Mouse (Mus musculus) hindbrain, embryonic 15.5 days (tissue): ENCODE results near the gene Tcf7. TPM values are rescaled to one million over a fixed set of nuclear protein-coding genes. Genes with fewer than 3 reads are reported as not detected.
"Not testable (repeated sequence)": the region's sequence is repeated elsewhere in the genome, so short reads cannot be mapped to it uniquely, and the experiment has no call there.

ENCODE experiments used
- ATAC-seq: fragments of 200-750 bp; cut with Nextera tagmentation; 2 replicates; pipeline ENCODE4 v1.8.0; 2017; ENCODE audit warnings: low read depth, moderate number of reproducible peaks, moderate TSS enrichment; ENCODE audit not compliant: low FRiP score
- H3K27ac ChIP-seq: fragments of 300-500 bp; sonication (generic); replicated peaks from 2 replicates; pipeline ENCODE4 v1.5.1; 2015; ENCODE audit warnings: mild to moderate bottlenecking, inconsistent platforms
- H3K27me3 ChIP-seq: fragments of 300-500 bp; sonication (generic); 2 replicates; pipeline ENCODE4 v1.6.1; 2015; ENCODE audit warnings: control low read depth, inconsistent platforms
- H3K36me3 ChIP-seq: fragments of 300-500 bp; sonication (generic); 2 replicates; pipeline ENCODE4 v1.6.1; 2015; ENCODE audit warnings: control low read depth, inconsistent platforms
- H3K4me1 ChIP-seq: fragments of 300-500 bp; sonication (generic); replicated peaks from 2 replicates; pipeline ENCODE4 v1.6.1; 2015; ENCODE audit warnings: control low read depth, inconsistent platforms
- H3K4me2 ChIP-seq: fragments of 300-500 bp; sonication (generic); 2 replicates; pipeline ENCODE4 v1.6.1; 2015; ENCODE audit warnings: moderate library complexity, mild to moderate bottlenecking, inconsistent platforms
- H3K4me3 ChIP-seq: fragments of 300-500 bp; sonication (generic); 2 replicates; pipeline ENCODE4 v1.5.1; 2015; ENCODE audit warnings: mild to moderate bottlenecking, inconsistent platforms
- H3K9ac ChIP-seq: fragments of 300-500 bp; sonication (generic); 2 replicates; pipeline ENCODE4 v1.6.1; 2015; ENCODE audit warnings: inconsistent platforms
- H3K9me3 ChIP-seq: fragments of 300-500 bp; sonication (generic); 2 replicates; pipeline ENCODE4 v1.6.1; 2016; ENCODE audit warnings: control low read depth, inconsistent platforms
- WGBS: fragments of 180-500 bp; shearing (Covaris S2); methylation state at CpG from one replicate; pipeline ENCODE4 v1.1.7; 2015; 5-methylcytosine and 5-hydroxymethylcytosine counted together
- polyA plus RNA-seq: library from polyadenylated mRNA; unstranded; fragments of >200 nt; fragmentation: Nextera tagmentation; extraction: Ambion mirVana; gene quantifications from 2 replicates; pipeline ENCODE4 v1.2.1, GENCODE M21; 2015

Tcf7 gene
- polyA plus RNA-seq, 1 experiment from 2014 or later, result 5.8 TPM

DNA sequence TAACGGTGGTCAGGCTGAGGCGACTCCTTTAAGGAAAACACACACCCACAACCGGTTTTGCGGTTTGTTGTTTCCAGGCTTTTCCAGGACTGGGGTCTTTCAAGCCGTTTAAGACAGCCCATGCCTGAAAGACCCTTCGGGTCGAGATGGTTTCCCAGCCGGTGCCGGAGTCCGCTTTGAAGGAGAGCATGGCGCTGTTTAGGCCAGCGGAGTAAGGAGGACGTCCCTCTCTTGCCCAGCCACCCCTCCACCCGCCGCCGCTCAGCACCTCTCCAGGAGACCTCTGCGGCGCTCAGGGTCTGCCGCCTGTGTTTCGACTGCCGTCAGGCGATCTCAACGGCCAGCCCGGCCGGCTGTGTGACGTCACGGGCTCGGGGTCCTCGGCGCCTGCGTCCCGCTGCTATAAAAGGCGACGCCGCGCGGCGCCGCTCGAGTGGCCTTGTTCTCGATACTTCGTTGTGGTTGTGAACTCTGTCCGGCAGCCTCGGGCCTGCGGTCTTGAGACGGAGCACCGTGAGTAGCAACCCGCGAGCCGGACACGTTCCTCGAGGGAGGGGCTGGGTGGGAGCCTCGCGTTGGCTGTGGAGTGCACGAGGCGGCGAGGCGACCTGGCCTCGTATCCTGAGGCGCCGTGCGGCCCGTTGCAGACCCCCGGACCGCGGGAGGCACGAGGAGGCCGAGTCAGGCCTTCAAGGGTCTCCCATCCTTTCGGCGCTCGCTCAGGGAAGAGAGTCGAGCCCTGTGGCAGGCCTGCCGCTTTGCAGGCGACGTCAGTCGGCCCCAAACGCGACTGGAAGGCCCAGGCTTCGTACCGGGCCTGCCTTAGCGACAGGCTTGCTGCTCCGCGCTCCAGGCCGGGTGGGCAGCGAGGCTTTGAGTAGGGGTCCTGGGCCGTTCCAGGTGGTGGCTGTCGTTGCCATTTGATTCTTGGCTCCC lies 50.9 kb downstream of the Tcf7 start, which contains the start of gene Skp1a:
Gene Skp1a, plus strand, starts transcription at position 390 of the 936 bp plus-strand sequence.
- Histone ChIP-seq H3K9me3 (no peaks in the 10 kb centered on the region), H3K9ac (peak within 1 kb of the TSS; percentile 79), H3K4me1 (peaks cover 29% of the 10 kb centered on the region), H3K27me3 (no peaks in the 10 kb centered on the region), H3K27ac (peak within 1 kb of the TSS; percentile 100), H3K4me2 (peak within 1 kb of the TSS; percentile 65), H3K4me3 (peak within 1 kb of the TSS; percentile 60), H3K36me3 (no peaks in the 10 kb centered on the region)
- ATAC-seq, result peak; percentile 94
- WGBS, result 0% methylated on average over 87 of the region's 87 CpGs

DNA sequence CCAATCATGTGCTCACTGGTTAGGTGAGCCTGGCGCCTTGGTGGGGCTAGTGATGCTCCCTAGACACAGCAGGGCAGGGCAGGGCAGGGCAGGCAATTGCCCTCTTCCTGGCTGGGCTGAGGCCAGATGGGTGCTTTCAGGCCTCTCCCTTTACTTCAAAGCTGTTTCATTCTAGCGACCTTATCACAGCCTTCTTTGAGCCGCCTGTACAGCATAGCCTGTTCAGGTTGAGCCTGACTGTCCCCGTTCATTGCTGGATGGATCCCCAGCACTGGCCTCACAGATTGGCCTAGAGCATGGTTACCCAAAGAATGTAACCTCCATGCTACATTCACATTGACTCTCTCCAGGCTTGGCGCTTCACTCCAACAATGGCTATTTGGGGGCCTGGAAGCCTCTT lies 52.1 kb downstream of the Tcf7 start:
- peak overlapping the region; percentile 65 for H3K4me2 ChIP-seq
- H3K4me3 ChIP-seq, result peak overlapping the region; percentile 60
- H3K4me1 ChIP-seq, result peaks cover 29% of the 10 kb centered on the region
- no peaks in the 10 kb centered on the region for H3K27me3 ChIP-seq
- ATAC-seq, result no peak
- H3K27ac ChIP-seq, result peak overlapping the region; percentile 100
- H3K36me3 ChIP-seq, result no peaks in the 10 kb centered on the region
- H3K9ac ChIP-seq, result peak overlapping the region; percentile 79
- no peaks in the 10 kb centered on the region for H3K9me3 ChIP-seq
- 65% methylated on average over 5 of the region's 5 CpGs for WGBS

DNA sequence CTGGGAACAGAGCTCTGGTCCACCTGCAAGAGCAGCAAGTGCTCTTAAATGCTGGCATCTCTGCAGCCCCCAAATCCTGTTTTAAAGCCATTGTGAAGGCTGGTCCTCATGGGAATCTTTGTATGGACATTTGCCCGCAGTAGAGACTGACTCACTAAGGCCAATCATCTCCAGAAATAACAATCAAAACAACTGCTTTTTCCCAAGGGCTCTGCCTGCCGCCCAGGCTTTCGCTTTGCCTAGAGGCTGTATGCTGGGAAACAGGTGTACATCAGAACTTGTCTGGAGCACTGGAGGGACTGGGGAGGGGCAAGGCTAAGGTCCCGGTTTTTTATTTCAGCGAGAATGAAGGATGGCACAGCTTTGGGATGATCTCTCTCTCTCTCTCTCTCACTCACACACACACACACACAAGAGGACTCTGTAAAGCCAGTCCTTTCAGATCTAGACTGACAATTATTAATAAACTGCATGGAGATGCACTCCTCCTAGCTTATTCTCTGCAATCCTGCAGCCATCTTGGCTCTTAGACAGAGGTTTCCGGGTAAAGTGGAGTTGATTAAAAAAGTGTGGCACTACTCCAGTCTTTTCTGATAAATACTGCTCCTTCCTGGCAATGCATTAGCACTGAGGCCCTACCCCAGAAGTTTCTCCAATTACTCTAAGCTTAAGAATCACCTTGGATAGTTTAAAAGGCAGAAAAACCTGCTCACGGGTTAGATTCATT lies 53.9 kb downstream of the Tcf7 start:
- Histone ChIP-seq H3K27ac (no peak overlapping the region), H3K4me1 (peaks cover 20% of the 10 kb centered on the region), H3K36me3 (no peaks in the 10 kb centered on the region), H3K27me3 (0 out of 2 replicates have a peak, but pooled peaks cover 4% of the 10 kb centered on the region), H3K9ac (no peak overlapping the region), H3K4me2 (no peak overlapping the region), H3K4me3 (no peak overlapping the region), H3K9me3 (no peaks in the 10 kb centered on the region)
- no peak for ATAC-seq
- 84% methylated on average over 7 of the region's 7 CpGs for WGBS

DNA sequence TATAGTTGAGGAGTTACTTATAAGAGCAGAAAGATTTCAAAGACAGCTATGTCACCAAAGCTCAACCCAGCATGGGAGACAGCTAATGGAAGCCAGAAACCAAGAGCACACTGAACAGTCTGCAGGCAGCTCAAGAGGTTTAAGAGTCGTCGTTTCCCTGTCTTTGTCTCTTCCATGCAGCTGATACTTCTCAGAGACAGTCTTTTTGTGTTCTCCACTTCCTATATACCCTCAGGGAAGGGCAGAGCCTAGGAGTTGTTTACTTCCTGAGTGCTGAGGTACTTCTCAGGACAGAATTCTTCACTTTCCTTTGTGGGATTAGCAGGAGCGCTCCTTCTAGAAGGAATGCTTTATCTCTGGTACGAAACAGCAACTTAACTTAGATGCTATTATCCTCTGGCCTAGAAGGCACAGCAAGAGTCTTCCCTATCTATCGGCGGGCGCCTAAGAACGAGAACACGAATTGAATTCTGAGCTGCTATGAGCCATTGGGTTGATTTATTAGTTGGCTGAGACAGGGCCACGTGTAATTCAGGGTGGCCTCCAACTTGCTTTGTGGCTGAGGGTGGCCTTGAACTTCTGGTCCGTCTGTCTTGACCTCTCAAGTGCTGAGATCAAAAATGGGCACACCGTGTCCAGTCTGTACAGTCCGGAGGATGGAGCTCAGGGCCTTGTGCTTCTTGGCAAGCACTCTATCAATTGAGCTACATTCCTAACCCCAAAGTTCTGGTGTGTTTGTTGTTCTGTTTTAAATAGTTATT lies 55.2 kb downstream of the Tcf7 start:
- no peak overlapping the region for H3K9ac ChIP-seq
- H3K9me3 ChIP-seq, result no peaks in the 10 kb centered on the region
- no peak for ATAC-seq
- H3K27me3 ChIP-seq, result 0 out of 2 replicates have a peak, but pooled peaks cover 4% of the 10 kb centered on the region
- H3K4me1 ChIP-seq, result peaks cover 8% of the 10 kb centered on the region
- no peak overlapping the region for H3K4me3 ChIP-seq
- no peaks in the 10 kb centered on the region for H3K36me3 ChIP-seq
- 86% methylated on average over 13 of the region's 13 CpGs for WGBS
- no peak overlapping the region for H3K27ac ChIP-seq
- H3K4me2 ChIP-seq, result no peak overlapping the region

DNA sequence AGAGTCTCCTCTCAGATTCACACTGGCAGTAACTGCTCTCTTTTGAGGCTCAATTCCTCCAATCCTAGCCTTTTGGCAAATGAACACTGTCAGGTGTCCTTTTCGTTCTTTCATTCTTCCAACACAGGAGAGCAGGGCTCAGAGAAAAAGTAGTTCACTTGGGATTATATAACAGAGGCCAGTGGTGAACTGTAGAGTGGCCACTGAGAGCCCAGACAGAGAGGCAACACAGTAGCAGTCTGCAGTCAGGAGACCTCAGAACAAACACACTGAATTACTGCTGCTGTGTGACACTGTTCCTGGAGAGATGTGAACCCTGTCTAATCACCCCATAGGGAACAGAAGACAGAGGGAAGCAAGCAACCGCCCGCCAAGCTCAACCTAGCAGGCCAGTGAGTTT lies 55.8 kb downstream of the Tcf7 start:
- Histone ChIP-seq H3K9ac (no peak overlapping the region), H3K4me1 (peaks cover 8% of the 10 kb centered on the region), H3K27ac (no peak overlapping the region), H3K9me3 (no peaks in the 10 kb centered on the region), H3K36me3 (no peaks in the 10 kb centered on the region), H3K4me2 (no peak overlapping the region), H3K27me3 (0 out of 2 replicates have a peak, but pooled peaks cover 4% of the 10 kb centered on the region), H3K4me3 (no peak overlapping the region)
- ATAC-seq, result no peak
- WGBS, result 77% methylated on average over 3 of the region's 3 CpGs

DNA sequence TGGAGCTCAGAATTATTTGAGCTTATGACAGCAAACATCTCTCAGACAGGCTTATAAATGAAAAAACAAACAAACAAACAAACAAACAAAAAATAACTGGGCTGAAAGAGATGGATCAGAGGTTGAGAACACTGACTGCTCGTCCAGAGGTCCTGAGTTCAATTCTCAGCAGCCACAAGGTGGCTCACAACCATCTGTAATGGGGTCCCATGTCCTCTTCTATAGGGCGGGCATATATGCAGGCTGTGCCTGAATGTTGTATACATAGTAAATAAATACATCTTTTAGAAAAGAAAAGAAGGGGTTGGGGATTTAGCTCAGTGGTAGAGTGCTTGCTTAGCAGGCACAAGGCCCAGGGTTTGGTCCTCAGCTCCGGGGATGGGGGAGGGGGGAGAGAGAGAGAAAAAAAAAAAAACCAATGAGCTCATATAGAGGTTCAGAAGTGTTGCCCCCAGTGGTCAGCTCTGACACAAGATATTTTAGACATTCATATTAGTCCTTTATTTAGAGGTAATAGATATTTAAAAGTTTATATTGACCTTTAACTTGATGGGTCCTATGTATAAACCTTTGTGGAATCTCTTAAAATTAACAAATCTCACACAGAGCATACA lies 56.7 kb downstream of the Tcf7 start:
- no peak overlapping the region for H3K27ac ChIP-seq
- WGBS, result 77% methylated on average over 3 of the region's 3 CpGs
- no peak overlapping the region for H3K9ac ChIP-seq
- H3K36me3 ChIP-seq, result no peaks in the 10 kb centered on the region
- H3K27me3 ChIP-seq, result 0 out of 2 replicates have a peak, but pooled peaks cover 4% of the 10 kb centered on the region
- H3K4me3 ChIP-seq, result no peak overlapping the region
- H3K4me1 ChIP-seq, result peaks cover 7% of the 10 kb centered on the region
- H3K4me2 ChIP-seq, result no peak overlapping the region
- no peak for ATAC-seq
- H3K9me3 ChIP-seq, result no peaks in the 10 kb centered on the region

DNA sequence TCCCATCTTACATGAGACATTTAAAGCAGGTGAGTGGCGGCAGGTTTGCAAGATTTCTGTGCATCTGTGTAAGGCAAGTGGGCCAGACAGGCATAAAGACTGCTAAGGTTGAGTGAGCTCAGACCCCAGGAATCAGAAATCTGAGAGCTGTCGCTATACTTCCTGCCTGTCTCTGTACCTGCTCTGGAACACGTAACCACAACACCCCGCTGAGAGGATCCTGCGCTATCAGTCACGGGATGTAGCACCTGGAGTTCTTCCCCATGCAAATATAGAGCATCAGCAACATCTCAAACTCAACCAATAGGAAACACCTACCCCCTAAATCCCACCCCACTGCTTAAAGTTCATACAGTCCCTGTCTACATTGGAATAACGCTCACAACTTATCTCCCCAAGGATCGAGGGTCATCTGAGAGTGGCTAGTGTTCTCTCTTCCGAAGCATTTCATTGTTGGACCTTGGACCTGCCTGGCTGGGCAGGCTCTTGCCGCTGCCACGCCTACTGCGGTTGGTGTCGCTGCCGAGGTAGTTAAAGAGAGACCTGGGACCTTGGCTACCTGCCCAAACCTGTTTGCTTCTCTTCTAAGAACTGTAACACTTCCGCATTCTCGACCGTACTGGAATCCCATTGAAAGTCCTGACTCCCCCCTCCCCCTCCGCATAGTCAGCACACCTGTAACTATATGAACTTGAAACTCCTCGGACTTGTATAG lies 58.7 kb downstream of the Tcf7 start:
- Histone ChIP-seq H3K27ac (no peak overlapping the region), H3K4me1 (no peaks in the 10 kb centered on the region), H3K36me3 (no peaks in the 10 kb centered on the region), H3K9ac (no peak overlapping the region), H3K4me2 (no peak overlapping the region), H3K4me3 (no peak overlapping the region), H3K27me3 (0 out of 2 replicates have a peak, but pooled peaks cover 4% of the 10 kb centered on the region), H3K9me3 (no peaks in the 10 kb centered on the region)
- ATAC-seq, result no peak
- 20% methylated on average over 19 of the region's 19 CpGs for WGBS

DNA sequence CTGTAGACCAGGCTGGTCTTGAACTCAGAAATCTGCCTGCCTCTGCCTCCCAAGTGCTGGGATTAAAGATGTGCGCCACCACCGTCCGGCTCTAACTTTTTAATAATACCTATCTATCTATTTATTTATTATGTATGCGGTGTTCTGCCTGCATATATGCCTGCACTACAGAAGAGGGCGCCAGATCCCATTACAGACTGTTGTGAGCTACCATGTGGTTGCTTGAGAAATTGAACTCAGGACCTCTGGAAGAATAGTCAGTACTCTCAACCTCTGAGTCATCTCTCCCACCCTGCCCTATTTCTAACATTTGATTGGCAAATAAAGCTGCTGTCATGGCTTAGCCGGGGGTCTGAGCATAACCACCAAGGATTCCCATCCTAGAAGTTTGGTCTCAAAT lies 59.9 kb downstream of the Tcf7 start:
- H3K4me1 ChIP-seq, result no peaks in the 10 kb centered on the region
- WGBS, result 72% methylated on average over 6 of the region's 6 CpGs
- no peak overlapping the region for H3K27ac ChIP-seq
- H3K4me3 ChIP-seq, result no peak overlapping the region
- H3K9ac ChIP-seq, result no peak overlapping the region
- 0 out of 2 replicates have a peak, but pooled peaks cover 4% of the 10 kb centered on the region for H3K27me3 ChIP-seq
- no peaks in the 10 kb centered on the region for H3K9me3 ChIP-seq
- H3K36me3 ChIP-seq, result no peaks in the 10 kb centered on the region
- H3K4me2 ChIP-seq, result no peak overlapping the region
- ATAC-seq, result no peak

DNA sequence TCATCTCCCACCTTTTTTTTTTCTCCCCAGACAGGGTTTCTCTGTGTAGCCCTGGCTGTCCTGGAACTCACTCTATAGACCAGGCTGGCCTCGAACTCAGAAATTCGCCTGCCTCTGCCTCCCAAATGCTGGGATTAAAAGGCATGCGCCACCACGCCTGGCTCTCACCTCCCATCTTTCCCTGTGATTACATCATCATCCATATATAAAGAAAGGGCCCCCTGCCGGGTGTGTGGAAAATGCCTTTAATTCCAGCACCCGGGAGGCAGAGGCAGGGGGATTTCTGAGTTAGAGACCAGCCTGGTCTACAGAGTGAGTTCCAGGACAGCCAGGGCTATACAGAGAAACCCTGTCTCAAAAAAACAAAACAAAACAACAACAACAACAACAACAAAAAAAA lies 60.9 kb downstream of the Tcf7 start:
- not testable (repeated sequence) for H3K4me1 ChIP-seq, ATAC-seq, H3K36me3 ChIP-seq, H3K9ac ChIP-seq, H3K27ac ChIP-seq, H3K27me3 ChIP-seq, H3K9me3 ChIP-seq, H3K4me2 ChIP-seq, H3K4me3 ChIP-seq
- WGBS, result 87% methylated on average over 6 of the region's 6 CpGs

DNA sequence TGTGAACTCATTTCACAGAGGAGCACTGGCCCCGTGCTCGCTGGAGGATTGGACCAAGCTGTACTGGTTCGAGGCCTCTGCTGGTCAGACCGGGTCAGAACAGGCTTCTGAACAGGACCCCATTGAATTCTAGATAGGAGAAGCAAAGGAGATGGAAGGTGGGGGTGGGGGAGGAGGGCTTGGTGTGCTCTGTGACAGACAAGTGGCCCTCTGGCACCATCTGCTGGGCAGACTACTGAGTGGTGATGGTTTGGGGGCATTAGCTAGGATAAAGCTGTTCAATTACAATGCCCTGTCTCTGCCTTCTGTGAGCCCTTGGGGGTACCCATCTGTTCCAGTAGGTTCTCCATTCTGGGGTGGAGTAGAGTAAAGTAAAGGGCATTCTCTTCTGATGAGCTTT lies 62.5 kb downstream of the Tcf7 start:
- no peak overlapping the region for H3K4me3 ChIP-seq
- H3K4me2 ChIP-seq, result peak overlapping the region; percentile 35

DNA sequence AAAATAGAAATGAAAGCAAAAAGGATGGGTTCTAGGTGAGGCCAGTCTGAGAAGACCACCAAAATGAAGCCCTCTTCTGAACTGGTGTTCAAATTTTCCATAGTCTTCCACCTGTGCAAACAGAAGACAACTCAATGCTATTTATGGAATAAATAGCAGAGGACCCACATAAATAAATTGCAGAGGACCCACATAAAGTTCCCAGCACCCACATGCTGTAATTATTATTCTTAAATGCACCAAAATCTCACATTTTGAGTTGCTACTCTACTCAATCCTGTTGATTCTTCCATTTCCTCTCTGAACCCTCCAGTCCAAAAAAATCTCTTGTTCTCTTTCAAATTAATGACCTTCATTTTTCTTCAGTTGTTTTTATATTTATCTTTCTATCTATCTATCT lies 68.9 kb downstream of the Tcf7 start, which contains the start of gene Olfr1371:
Gene Olfr1371, minus strand, starts transcription at position 101 of the 400 bp plus-strand sequence.
- Histone ChIP-seq H3K4me2 (no peak within 1 kb of the TSS), H3K36me3 (no peaks in the 10 kb centered on the region), H3K9ac (no peak within 1 kb of the TSS), H3K9me3 (no peaks in the 10 kb centered on the region), H3K27me3 (no peaks in the 10 kb centered on the region), H3K27ac (no peak within 1 kb of the TSS), H3K4me3 (no peak within 1 kb of the TSS), H3K4me1 (no peaks in the 10 kb centered on the region)
- ATAC-seq, result no peak

More for the DNA sequence above, 62.5 kb downstream of the Tcf7 start:
- 3% methylated on average over 4 of the region's 4 CpGs for WGBS
- ATAC-seq, result peak; percentile 61; the same call in 1 of the 2 replicates
- Histone ChIP-seq H3K27me3 (0 out of 2 replicates have a peak, but pooled peaks cover 4% of the 10 kb centered on the region), H3K36me3 (no peaks in the 10 kb centered on the region), H3K4me1 (no peaks in the 10 kb centered on the region), H3K9me3 (no peaks in the 10 kb centered on the region), H3K27ac (no peak overlapping the region), H3K9ac (no peak overlapping the region)
